Mouse (Mus musculus): ENCODE results near the gene Olfr544. TPM values are rescaled to one million over a fixed set of nuclear protein-coding genes. Genes with fewer than 3 reads are reported as not detected.

Gene Olfr544
- polyA plus RNA-seq (2015; fragmentation: Nextera tagmentation; extraction: Ambion mirVana), result 0.08 TPM in 1 of 2 replicates, not detected in the other

DNA sequence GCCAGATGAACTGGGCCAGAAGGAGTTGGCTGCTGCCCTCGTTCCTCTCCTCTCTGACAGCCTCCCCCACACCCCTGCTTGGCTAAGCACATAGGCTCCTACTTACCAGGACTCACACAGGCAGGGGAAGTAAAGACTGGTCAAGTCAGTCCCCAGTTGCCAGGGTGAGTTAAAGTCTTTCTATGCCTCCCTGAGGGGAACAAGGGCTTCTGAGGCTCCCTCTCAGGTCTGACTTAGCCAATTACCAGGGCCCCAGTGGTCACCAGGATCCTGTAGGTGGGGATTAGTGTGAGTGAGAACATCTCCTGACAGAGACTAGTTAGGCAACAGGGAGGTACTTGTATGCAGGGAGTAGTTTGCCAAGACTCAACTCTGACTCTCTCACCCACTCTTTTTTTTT is at the start of gene Olfr544:
Olfr544 (minus strand) TSS at position 153 of the 400 bp plus-strand sequence.

GRCm38 (mm10) chr7:102534449-102534848 is 46.3 kb upstream of the Olfr544 start, which contains the start of gene Olfr547:
Gene Olfr547, plus strand, starts transcription at chr7:102534749.

DNA sequence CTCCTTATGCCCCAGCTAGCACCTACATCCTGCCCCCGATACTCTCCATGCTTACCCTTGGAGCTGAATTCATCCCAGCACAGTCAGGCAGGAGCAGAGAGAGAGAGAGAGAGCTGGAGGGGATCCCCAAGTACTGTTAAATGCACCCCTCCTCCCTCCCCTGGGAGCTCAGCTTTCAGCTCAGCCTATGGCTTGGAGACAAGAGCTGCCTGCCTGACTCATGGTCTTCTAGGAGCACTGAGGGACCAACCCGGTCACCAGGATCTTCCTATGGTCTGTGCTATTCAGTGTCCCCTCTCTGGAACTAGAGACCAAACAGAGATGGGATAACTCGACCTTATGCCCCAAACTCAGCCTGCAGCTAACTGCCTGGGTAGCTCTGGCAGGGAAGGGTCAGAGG is 11.4 kb upstream of the Olfr544 start, which contains the start of gene Olfr545:
Olfr545 (minus strand) TSS at position 101 of the 400 bp plus-strand sequence.

GRCm38 (mm10) chr7:102481579-102481978 is 6.5 kb downstream of the Olfr544 start, which contains the start of gene Olfr543:
Gene Olfr543, minus strand, starts transcription at chr7:102481679.

DNA sequence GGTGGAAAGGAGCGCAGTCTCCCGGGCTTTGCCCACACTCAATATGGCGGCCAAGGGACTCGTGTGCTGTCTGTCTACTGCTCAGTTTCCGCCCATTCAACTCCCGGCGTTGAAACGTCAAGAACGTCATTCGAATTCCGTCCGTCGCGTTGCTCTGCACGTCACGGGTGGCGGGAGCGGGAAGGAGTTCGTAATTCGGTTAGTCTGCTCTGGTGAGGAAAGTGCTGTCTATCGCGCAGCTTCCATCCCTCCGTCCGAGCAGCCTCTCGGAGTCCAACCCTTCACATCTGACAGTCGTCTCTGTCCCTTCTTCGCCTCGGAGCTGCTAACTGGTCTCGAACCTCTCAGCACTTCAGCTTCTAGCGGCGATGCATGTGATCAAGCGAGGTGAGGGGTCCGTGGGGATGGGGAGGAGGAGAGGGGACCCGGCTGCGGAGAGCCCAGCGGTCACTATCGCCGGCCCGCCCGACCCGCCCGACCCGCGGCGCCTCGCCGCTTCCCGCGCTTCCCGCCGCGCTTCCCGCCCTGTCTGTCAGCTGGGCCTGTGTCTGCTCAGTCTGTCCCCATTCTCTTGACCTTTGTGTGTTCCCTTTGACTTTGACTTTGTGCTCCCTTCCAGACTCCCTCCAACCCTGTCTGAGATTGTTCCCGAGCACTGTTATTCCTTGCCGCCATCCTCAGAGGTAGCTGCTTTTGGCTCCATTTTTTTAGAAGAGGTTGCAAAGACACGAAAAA is 46.3 kb downstream of the Olfr544 start, which contains the start of gene Rrm1:
Rrm1 (plus strand) TSS at position 39 of the 735 bp plus-strand sequence.

Other genes starting within 250 kb of the Olfr544 start
- gene Rhog, start 232.3 kb downstream of the Olfr544 start, polyA plus RNA-seq (2015; fragmentation: Nextera tagmentation; extraction: Ambion mirVana), result 42.5 and 58.3 TPM in 2 replicates
- 20.1 and 31.1 TPM in 2 replicates for gene Stim1, start 220.5 kb downstream of the Olfr544 start, polyA plus RNA-seq (2015; fragmentation: Nextera tagmentation; extraction: Ambion mirVana)
- 43.2 and 47.8 TPM in 2 replicates for gene Rrm1, start 46.6 kb downstream of the Olfr544 start, polyA plus RNA-seq (2015; fragmentation: Nextera tagmentation; extraction: Ambion mirVana)
- not detected in 2 replicates for gene Olfr543, start 6.6 kb downstream of the Olfr544 start, polyA plus RNA-seq (2015; fragmentation: Nextera tagmentation; extraction: Ambion mirVana)
- not detected in 2 replicates for gene Olfr545, start 11.3 kb upstream of the Olfr544 start, polyA plus RNA-seq (2015; fragmentation: Nextera tagmentation; extraction: Ambion mirVana)
- gene Olfr547, start 46.4 kb upstream of the Olfr544 start, polyA plus RNA-seq (2015; fragmentation: Nextera tagmentation; extraction: Ambion mirVana), result not detected in 2 replicates
- gene Olfr548-ps1, start 52.6 kb upstream of the Olfr544 start, polyA plus RNA-seq (2015; fragmentation: Nextera tagmentation; extraction: Ambion mirVana), result not detected in 2 replicates
- not detected in 2 replicates for gene Olfr549, start 61.6 kb upstream of the Olfr544 start, polyA plus RNA-seq (2015; fragmentation: Nextera tagmentation; extraction: Ambion mirVana)
- gene Trim21, start 77.2 kb upstream of the Olfr544 start, polyA plus RNA-seq (2015; fragmentation: Nextera tagmentation; extraction: Ambion mirVana), result 0.90 and 1.3 TPM in 2 replicates
- gene Olfr550, start 83.1 kb upstream of the Olfr544 start, polyA plus RNA-seq (2015; fragmentation: Nextera tagmentation; extraction: Ambion mirVana), result not detected in 2 replicates
- not detected in 2 replicates for gene Olfr551, start 103.6 kb upstream of the Olfr544 start, polyA plus RNA-seq (2015; fragmentation: Nextera tagmentation; extraction: Ambion mirVana)
- gene Olfr552, start 109.5 kb upstream of the Olfr544 start, polyA plus RNA-seq (2015; fragmentation: Nextera tagmentation; extraction: Ambion mirVana), result not detected in 2 replicates
- gene Olfr553, start 129.9 kb upstream of the Olfr544 start, polyA plus RNA-seq (2015; fragmentation: Nextera tagmentation; extraction: Ambion mirVana), result not detected in 2 replicates
- not detected in 2 replicates for gene Olfr554, start 150.1 kb upstream of the Olfr544 start, polyA plus RNA-seq (2015; fragmentation: Nextera tagmentation; extraction: Ambion mirVana)
- not detected in 2 replicates for gene Olfr555, start 170.5 kb upstream of the Olfr544 start, polyA plus RNA-seq (2015; fragmentation: Nextera tagmentation; extraction: Ambion mirVana)
- not detected in 2 replicates for gene Olfr556, start 176.6 kb upstream of the Olfr544 start, polyA plus RNA-seq (2015; fragmentation: Nextera tagmentation; extraction: Ambion mirVana)
- gene Trim68, start 199.0 kb upstream of the Olfr544 start, polyA plus RNA-seq (2015; fragmentation: Nextera tagmentation; extraction: Ambion mirVana), result 9.6 and 9.9 TPM in 2 replicates
- not detected in 2 replicates for gene Olfr557, start 207.6 kb upstream of the Olfr544 start, polyA plus RNA-seq (2015; fragmentation: Nextera tagmentation; extraction: Ambion mirVana)
- gene Olfr558, start 213.9 kb upstream of the Olfr544 start, polyA plus RNA-seq (2015; fragmentation: Nextera tagmentation; extraction: Ambion mirVana), result 0.25 and 0.54 TPM in 2 replicates
- not detected in 2 replicates for gene Olfr33, start 230.8 kb upstream of the Olfr544 start, polyA plus RNA-seq (2015; fragmentation: Nextera tagmentation; extraction: Ambion mirVana)
- not detected in 2 replicates for gene Olfr559, start 239.2 kb upstream of the Olfr544 start, polyA plus RNA-seq (2015; fragmentation: Nextera tagmentation; extraction: Ambion mirVana)

Measured in adrenal gland, postnatal 0 days (tissue).